Mouse (Mus musculus) testis, adult 2 months (tissue): ENCODE measurements at regions not wholly inside any gene's neighbourhood (a gene's known extent, or its start where the extent isn't known, plus 50 kb on each side); places are given as distances from the start of the nearest gene placed in this dataset.

Experiments
- CTCF ChIP-seq: fragments of 200-500 bp; IDR thresholded peaks from 2 replicates; pipeline ENCODE4 v1.5.1; 2012; ENCODE audit warnings: low read depth, mild to moderate bottlenecking, inconsistent platforms, low read length, moderate library complexity; ENCODE audit not compliant: control insufficient read depth, insufficient read depth, insufficient replicate concordance
- POLR2A ChIP-seq: fragments of 200-500 bp; IDR thresholded peaks from 2 replicates; pipeline ENCODE4 v1.6.1; 2012; ENCODE audit warnings: low read depth, mild to moderate bottlenecking, inconsistent platforms, low read length, moderate library complexity; ENCODE audit not compliant: control insufficient read depth

- TF ChIP-seq CTCF, result no peak
- TF ChIP-seq POLR2A, result no peak
Observed at GRCm38 (mm10) chr10:111813736-111814135, 158.7 kb upstream of the Krr1 start.
